Mouse (Mus musculus) MEL (cell line): Measurements from ENCODE around the gene Xrcc6. TPM values are rescaled to one million over a fixed set of nuclear protein-coding genes. Genes with fewer than 3 reads are reported as not detected.

Experiments used
- DNase-seq: peaks from one replicate; pipeline ENCODE4 v3.0.0; 2011; ENCODE audit warnings: low read depth, low spot score
- H3K27ac ChIP-seq: 2 replicates; pipeline ENCODE4 v1.5.1; 2012; ENCODE audit warnings: low read depth, mild to moderate bottlenecking, control low read depth, low read length, moderate library complexity; ENCODE audit not compliant: control insufficient read depth
- H3K27me3 ChIP-seq, 2 experiments: fragments of 150-350 bp in 1 of 2; sonication (generic) in 1 of 2; 2 replicates each; pipeline ENCODE4 v1.6.1; 2012; ENCODE audit warnings: low read length in 2 of 2, mild to moderate bottlenecking in 2 of 2, improper control_type of control experiment in 1 of 2, moderate library complexity in 1 of 2; ENCODE audit not compliant: insufficient read depth in 2 of 2, control insufficient read depth in 1 of 2
- H3K36me3 ChIP-seq, 2 experiments: 2 replicates each; pipeline ENCODE4 v1.6.1; 2012 to 2014; ENCODE audit warnings: low read length in 2 of 2, improper control_type of control experiment in 1 of 2, inconsistent platforms in 1 of 2, mild to moderate bottlenecking in 1 of 2; ENCODE audit not compliant: insufficient read depth in 2 of 2, control insufficient read depth in 1 of 2
- H3K4me1 ChIP-seq, 2 experiments: fragments of 150-350 bp in 1 of 2; sonication (generic) in 1 of 2; 2 replicates each; pipeline ENCODE4 v1.6.1; 2012; ENCODE audit warnings: low read length in 2 of 2, improper control_type of control experiment in 1 of 2, mild to moderate bottlenecking in 1 of 2; ENCODE audit not compliant: insufficient read depth in 2 of 2, control insufficient read depth in 1 of 2
- H3K4me3 ChIP-seq, 2 experiments: fragments of 150-350 bp in 1 of 2; sonication (generic) in 1 of 2; 2 replicates each; pipeline ENCODE4 v1.5.1; 2012; ENCODE audit warnings: low read depth in 2 of 2, low read length in 2 of 2, mild to moderate bottlenecking in 2 of 2, moderate library complexity in 2 of 2, control low read depth in 1 of 2, improper control_type of control experiment in 1 of 2; ENCODE audit not compliant: control insufficient read depth in 1 of 2, insufficient read depth in 1 of 2
- H3K79me2 ChIP-seq: 2 replicates; pipeline ENCODE4 v1.6.1; 2012; ENCODE audit warnings: mild to moderate bottlenecking, low read length, moderate library complexity; ENCODE audit not compliant: control insufficient read depth, poor library complexity, insufficient read depth
- H3K9ac ChIP-seq: 2 replicates; pipeline ENCODE4 v1.6.1; 2012; ENCODE audit warnings: low read depth, mild to moderate bottlenecking, control low read depth, low read length, moderate library complexity; ENCODE audit not compliant: control insufficient read depth, poor library complexity, severe bottlenecking
- H3K9me3 ChIP-seq: fragments of 150-350 bp; sonication (generic); replicated peaks from 2 replicates; pipeline ENCODE4 v1.6.1; 2012; ENCODE audit warnings: mild to moderate bottlenecking, low read length, improper control_type of control experiment, moderate library complexity; ENCODE audit not compliant: insufficient read depth
- CHD1 ChIP-seq: IDR thresholded peaks from 2 replicates; pipeline ENCODE4 v1.6.1; 2012; ENCODE audit warnings: low read depth, mild to moderate bottlenecking, inconsistent platforms, low read length, improper control_type of control experiment
- E2F4 ChIP-seq: IDR thresholded peaks from 2 replicates; pipeline ENCODE4 v1.6.1; 2011; ENCODE audit warnings: low read depth, low read length, improper control_type of control experiment, borderline replicate concordance
- GATA1 ChIP-seq: IDR thresholded peaks from 2 replicates; pipeline ENCODE4 v1.6.1; 2011; ENCODE audit warnings: low read depth, low read length, improper control_type of control experiment
- KAT2A ChIP-seq: conservative IDR thresholded peaks from 2 replicates; pipeline ENCODE4 v1.6.1; 2012; ENCODE audit warnings: low read depth, low read length, improper control_type of control experiment, inconsistent platforms
- MAFK ChIP-seq: IDR thresholded peaks from 2 replicates; pipeline ENCODE4 v1.6.1; 2011; ENCODE audit warnings: low read depth, mild to moderate bottlenecking, low read length, improper control_type of control experiment, borderline replicate concordance
- MAZ ChIP-seq: IDR thresholded peaks from 2 replicates; pipeline ENCODE4 v1.6.1; 2012; ENCODE audit warnings: low read depth, mild to moderate bottlenecking, inconsistent platforms, low read length, improper control_type of control experiment
- MXI1 ChIP-seq: IDR thresholded peaks from 2 replicates; pipeline ENCODE4 v1.6.1; 2011; ENCODE audit warnings: mild to moderate bottlenecking, low read depth, low read length, improper control_type of control experiment
- MYC ChIP-seq: IDR thresholded peaks from 2 replicates; pipeline ENCODE4 v1.6.1; 2011; ENCODE audit warnings: low read depth, mild to moderate bottlenecking, low read length, improper control_type of control experiment, moderate library complexity
- NELFE ChIP-seq: IDR thresholded peaks from 2 replicates; pipeline ENCODE4 v1.6.1; 2011; ENCODE audit warnings: low read depth, low read length, improper control_type of control experiment
- POLR2A ChIP-seq, 2 experiments: IDR thresholded peaks; 2 replicates each; pipeline ENCODE4 v1.6.1; 2011 to 2012; ENCODE audit warnings: low read length in 2 of 2, mild to moderate bottlenecking in 2 of 2, control low read depth in 1 of 2, improper control_type of control experiment in 1 of 2, low read depth in 1 of 2, moderate library complexity in 1 of 2; ENCODE audit not compliant: control insufficient read depth in 1 of 2, insufficient read depth in 1 of 2, poor library complexity in 1 of 2
- POLR2AphosphoS2 ChIP-seq: IDR thresholded peaks from 2 replicates; pipeline ENCODE4 v1.6.1; 2011; ENCODE audit warnings: low read length, improper control_type of control experiment
- SIN3A ChIP-seq: IDR thresholded peaks from 2 replicates; pipeline ENCODE4 v1.6.1; 2012; ENCODE audit warnings: low read length, improper control_type of control experiment, inconsistent platforms
- SMC3 ChIP-seq: IDR thresholded peaks from 2 replicates; pipeline ENCODE4 v1.6.1; 2011; ENCODE audit warnings: low read depth, low read length, improper control_type of control experiment
- TAL1 ChIP-seq: IDR thresholded peaks from 2 replicates; pipeline ENCODE4 v1.6.1; 2012; ENCODE audit warnings: mild to moderate bottlenecking, inconsistent platforms, low read length, moderate library complexity, mixed read lengths
- USF2 ChIP-seq, 2 experiments: IDR thresholded peaks; 2 replicates each; pipeline ENCODE4 v1.6.1; 2011 to 2012; ENCODE audit warnings: improper control_type of control experiment in 2 of 2, low read length in 2 of 2, borderline replicate concordance in 1 of 2, inconsistent platforms in 1 of 2, low read depth in 1 of 2, mild to moderate bottlenecking in 1 of 2; ENCODE audit not compliant: insufficient read depth in 1 of 2
- ZKSCAN1 ChIP-seq: IDR thresholded peaks from 2 replicates; pipeline ENCODE4 v1.6.1; 2012; ENCODE audit warnings: low read depth, mild to moderate bottlenecking, inconsistent platforms, low read length, improper control_type of control experiment, moderate library complexity
- ZMIZ1 ChIP-seq: IDR thresholded peaks from 2 replicates; pipeline ENCODE4 v1.6.1; 2012; ENCODE audit warnings: low read depth, mild to moderate bottlenecking, inconsistent platforms, low read length, improper control_type of control experiment, moderate library complexity
- ZNF384 ChIP-seq: IDR thresholded peaks from 2 replicates; pipeline ENCODE4 v1.6.1; 2012; ENCODE audit warnings: low read depth, mild to moderate bottlenecking, inconsistent platforms, low read length, improper control_type of control experiment
- polyA plus RNA-seq, 2 experiments: library from polyadenylated mRNA; stranded (reverse) in 1 of 2; unstranded in 1 of 2; fragments of >175 nt in 1 of 2; fragments of >200 nt in 1 of 2; gene quantifications; 2 replicates each; pipeline versions ENCODE4 v1.2.1 to v1.2.4; 2012; ENCODE audit warnings: low replicate concordance in 2 of 2, low read depth in 1 of 2; ENCODE audit not compliant: insufficient read length in 2 of 2, insufficient read depth in 1 of 2, missing spikeins in 1 of 2
- total RNA-seq: library from RNA; depleted of rRNA; stranded (reverse); fragments of 300-350 nt; gene quantifications from 2 replicates; pipeline ENCODE4 v1.2.3, GENCODE M21; 2012

The Xrcc6 gene
- total and polyA plus RNA-seq, 3 experiments: 108 TPM; not detected in 1

- H3K79me2 ChIP-seq: no peaks in the 10 kb centered on the region
- no peak for TF ChIP-seq GATA1
- no peak for TF ChIP-seq SIN3A
- TF ChIP-seq SMC3: no peak
- TF ChIP-seq KAT2A: no peak
- TF ChIP-seq NELFE: no peak
- no peak for TF ChIP-seq MXI1
- no peak for TF ChIP-seq E2F4
- no peak for TF ChIP-seq USF2 (IDR thresholded peaks at IDR 0.05; ENCODE audit: borderline replicate concordance in 1 of 2, insufficient read depth in 1 of 2, low read depth in 1 of 2, low read length in 2 of 2)
- no peak for TF ChIP-seq ZKSCAN1
- TF ChIP-seq MAFK: no peak
- TF ChIP-seq POLR2A (IDR thresholded peaks at IDR 0.05; ENCODE audit: control insufficient read depth in 1 of 2, insufficient read depth in 1 of 2, low read depth in 1 of 2, low read length in 2 of 2, poor library complexity in 1 of 2): no peak
- H3K4me1 ChIP-seq: no peaks in the 10 kb centered on the region
- H3K9me3 ChIP-seq: no peaks in the 10 kb centered on the region
- H3K27ac ChIP-seq: no peak within 1 kb of the TSS
- H3K36me3 ChIP-seq: peaks cover 0 to 15% of the 10 kb centered on the region in 2 experiments; a peak in 2 of 4 replicates
- H3K4me3 ChIP-seq: no peak within 1 kb of the TSS
- H3K27me3 ChIP-seq: no peaks in the 10 kb centered on the region
- no peak for DNase-seq
- H3K9ac ChIP-seq: no peak within 1 kb of the TSS
Observed at GRCm38 (mm10) chr15:82033762-82034161, 46.1 kb downstream of the Xrcc6 start, which contains the start of gene Desi1. Gene Desi1, minus strand, starts transcription at chr15:82033862.

DNA sequence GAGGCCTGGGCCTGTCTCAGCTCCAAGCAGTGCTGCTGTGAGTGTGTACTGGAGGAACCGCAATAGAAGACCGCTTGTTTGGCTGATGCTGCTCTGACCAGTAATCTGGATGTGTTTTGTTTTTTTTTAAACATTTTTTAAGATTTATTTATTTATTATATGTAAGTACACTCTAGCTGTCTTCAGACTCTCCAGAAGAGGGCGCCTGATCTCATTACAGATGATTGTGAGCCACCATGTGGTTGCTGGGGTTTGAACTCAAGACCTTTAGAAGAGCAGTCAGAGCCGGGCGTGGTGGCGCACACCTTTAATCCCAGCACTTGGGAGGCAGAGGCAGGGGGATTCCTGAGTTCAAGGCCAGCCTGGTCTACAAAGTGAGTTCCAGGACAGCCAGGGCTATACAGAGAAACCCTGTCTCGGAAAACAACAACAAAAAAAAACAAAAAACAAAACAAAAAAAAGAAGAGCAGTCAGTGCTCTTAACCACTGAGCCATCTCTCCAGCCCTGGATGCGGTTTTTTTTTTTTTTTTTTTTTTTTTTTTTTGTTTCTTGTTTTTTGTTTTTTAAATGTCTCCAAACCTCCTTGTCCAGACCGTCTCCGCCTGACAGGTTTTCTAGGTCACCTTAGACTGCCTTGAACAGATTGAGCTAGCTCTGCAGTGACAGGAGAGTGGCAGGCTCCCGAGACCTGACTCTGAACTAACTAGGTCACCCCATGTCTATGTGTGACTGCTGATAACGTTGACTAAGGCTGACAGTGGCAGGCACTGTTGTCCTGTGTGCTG is 48.5 kb downstream of the Xrcc6 start:
- Histone ChIP-seq H3K4me1 (no peaks in the 10 kb centered on the region), H3K9ac (no peak overlapping the region), H3K79me2 (no peaks in the 10 kb centered on the region), H3K36me3 (peaks cover 0 to 20% of the 10 kb centered on the region in 2 experiments; a peak in 2 of 4 replicates), H3K9me3 (no peaks in the 10 kb centered on the region), H3K4me3 (no peak overlapping the region), H3K27ac (no peak overlapping the region), H3K27me3 (no peaks in the 10 kb centered on the region)
- DNase-seq: peak; percentile 16
- TF ChIP-seq TAL1 (no peak), MAZ (no peak), MYC (no peak), SMC3 (no peak), CHD1 (no peak), ZNF384 (peak; percentile 55; the same call in 1 of the 2 replicates), SIN3A (no peak), POLR2AphosphoS2 (no peak), ZMIZ1 (no peak)
